Mouse (Mus musculus): ENCODE data around the gene Tanc2.

The Tanc2 gene

DNA sequence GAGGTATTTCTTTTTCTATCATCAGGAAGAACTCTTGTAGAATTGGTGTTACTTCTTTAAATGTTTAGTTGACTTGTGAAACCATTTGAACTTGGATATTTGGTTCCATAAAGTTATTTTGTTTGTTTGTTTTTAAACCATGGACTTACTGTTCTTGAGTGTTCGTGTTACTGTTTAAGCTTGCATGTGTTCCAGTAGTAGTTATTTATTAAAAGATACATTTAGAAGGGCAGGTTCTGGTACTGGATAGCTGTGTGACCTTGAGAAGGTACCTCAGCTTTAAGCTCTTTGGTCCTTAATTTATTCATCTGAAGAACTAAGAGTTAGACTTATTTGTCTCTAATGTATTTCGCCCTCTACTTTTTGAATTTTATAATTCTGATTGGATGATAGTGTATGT lies 64.8 kb downstream of the Tanc2 start:
- no peak for DNase-seq

DNA sequence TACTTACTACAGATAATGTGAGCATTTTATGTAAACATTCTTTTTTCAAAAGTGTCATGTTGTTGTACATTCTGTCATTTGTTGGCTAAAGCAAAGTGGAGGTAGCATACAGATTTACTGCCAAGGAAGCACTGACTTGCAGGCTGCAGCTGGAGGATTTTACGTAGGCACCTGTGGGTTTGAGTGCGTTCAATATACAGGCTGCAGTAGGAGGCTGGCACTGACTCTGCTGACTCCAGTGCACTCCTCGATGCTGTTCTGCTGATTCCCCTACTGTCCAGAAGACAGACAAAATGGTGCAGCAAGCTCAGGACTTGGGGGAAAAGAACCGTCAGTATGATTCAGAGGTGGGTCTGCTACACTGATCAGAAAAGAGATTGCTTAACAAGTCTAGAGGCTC lies 65.5 kb downstream of the Tanc2 start:
- DNase-seq: peak; percentile 14

DNA sequence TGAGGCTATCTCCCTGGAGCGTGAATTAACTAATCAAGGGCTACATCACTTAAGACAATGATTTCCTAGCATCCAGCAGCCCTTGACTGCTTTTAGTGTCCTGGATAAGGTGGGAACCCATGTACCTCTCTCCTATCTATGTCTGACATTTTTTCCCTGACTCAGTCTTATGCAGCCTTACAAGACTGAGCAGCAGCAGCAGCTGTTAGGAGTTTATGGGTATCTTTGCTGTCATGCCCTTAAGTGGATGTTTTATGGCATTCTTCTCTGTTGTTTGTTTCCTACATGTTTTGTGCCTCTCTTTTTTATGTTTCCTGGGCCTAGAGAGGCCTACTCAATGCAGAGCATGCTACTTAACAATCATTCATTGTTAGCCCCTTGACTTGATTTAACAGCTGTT lies 78.1 kb downstream of the Tanc2 start:
- DNase-seq: no peak

DNA sequence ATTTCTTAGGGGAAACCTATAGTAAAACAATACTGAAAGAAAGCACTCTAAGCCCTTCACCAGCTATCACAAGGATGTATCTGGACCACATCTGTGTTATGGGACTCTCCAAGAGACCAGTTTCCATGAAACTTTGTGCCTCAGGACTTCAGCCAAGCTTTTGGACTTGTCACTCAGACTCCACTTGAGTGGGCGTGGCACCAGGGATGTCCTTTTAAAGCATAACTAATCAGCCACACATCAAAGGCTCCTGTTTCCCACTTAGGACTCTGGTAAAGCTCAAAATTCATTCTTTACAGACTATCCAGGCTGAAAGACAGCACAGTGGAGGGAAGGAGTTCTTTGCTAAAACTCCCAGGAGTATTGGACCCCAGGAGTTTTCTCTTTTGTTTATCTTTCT lies 89.2 kb downstream of the Tanc2 start:
- no peak for DNase-seq

DNA sequence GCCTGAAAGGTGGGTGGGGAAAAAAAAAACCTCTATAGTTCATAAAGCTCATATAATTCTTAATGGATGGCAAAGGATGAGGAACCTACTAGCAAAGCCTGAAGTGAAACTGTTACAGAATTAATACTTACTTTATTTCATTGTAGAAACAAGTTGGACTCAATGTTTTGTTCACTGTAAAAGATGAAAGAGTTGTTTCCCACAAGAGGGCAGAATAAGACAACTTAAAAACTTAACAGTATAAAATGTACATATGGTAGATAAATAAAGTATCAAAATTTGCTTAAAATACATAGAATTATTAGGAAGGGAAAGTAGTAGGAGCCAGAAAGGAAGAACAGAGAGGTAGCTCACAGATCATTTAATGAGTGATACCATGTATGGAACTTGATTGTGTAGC lies 95.0 kb downstream of the Tanc2 start:
- DNase-seq: no peak

DNA sequence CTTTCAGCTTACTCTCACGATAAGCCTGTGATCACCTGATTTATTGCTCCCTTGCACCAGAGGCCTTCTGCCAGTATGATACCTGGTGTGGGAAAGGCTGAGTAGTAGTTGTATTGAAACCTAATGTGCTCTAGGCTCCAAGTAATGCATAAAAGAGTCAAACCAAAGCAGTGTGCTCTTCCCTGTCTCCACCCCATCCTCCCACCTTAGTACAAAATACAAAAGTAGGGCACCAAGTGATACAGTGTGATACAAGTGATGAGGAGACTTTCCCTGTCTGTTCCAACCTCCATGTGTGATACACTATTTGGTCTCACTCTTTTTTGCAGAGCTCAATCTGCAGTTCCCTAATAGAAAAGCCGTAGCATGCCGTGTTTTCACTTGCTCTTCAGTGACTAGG lies 110.7 kb downstream of the Tanc2 start:
- no peak for DNase-seq

DNA sequence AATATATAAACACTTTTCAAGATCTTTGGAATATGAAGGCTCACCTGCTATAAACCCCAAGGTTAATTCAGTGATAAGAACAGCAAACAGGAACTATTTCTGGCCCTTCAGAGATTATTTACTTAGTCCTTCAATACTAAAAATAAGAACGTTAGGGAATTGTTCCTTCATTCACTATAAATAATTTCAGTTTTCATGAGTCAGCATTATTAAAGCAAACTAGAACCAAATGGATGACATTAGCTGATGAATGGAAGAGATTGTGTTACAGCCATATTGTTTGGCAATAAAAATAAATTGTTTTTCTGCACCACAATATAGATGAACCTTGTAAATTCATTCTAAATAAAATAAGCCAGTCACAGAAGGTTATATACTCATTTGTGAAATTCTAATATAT lies 129.9 kb downstream of the Tanc2 start:
- DNase-seq: no peak

DNA sequence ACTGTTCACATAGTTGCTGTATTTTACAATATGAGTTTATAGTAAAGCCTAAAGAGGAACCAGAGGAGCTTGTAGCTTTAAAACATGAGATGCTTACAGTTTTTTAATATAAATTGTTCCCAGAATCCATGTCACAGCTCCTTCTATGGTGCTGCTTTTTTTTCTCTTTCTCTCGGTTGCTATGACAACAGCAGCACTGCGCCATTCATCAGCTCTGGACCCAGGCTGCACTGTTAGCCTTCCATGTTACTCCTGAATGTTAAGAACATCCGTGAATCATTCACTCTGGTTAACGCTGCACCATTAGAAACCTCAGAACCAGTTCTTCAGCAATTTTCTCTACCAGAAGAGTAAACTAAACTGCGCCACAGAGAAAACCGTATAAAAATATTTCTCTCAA lies 141.8 kb downstream of the Tanc2 start:
- DNase-seq: peak; percentile 50

DNA sequence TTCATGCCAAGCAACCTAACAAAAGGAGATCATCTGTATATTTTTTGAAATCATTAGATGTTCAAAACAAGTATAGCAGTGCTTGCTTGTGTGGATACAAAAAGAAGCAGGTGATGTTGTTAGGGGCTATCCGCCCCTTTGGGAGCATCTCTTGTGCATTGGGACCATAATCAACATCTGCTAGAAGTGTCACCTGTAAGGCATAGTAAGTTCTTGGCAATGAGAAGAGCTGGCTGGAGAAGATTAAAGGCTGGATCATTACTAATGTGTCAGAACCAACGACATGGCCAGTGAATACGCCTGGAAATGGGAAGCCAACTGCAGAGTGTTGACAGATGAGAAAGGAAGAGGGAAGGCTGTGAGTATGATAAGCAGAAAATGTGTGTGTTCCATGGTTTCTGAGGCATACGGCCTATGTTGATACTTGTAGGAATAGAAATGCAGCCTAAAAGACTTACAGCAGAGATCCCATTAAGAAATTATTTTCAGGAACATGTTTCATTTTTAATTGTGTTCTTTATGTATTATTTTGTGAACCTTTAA lies 142.3 kb downstream of the Tanc2 start:
- peak; percentile 2 for DNase-seq

DNA sequence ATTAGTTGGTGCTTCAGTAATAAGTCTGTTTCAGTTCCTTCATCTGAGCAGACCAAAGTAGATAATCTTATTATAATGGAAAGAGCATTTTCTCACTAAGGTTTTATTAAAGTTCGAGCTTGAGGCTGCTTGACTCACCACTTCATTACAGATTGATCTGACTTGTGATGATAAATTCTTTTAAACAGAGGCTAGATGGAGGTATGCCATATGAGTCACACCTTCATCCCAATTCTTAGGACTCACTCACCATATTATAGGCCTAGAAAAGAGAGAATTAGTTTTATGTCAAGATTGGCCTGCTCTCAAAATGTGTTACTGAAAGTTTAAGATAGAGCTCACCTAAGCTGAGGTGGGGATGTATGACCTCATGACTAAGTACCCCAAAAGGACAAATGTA lies 153.4 kb downstream of the Tanc2 start:
- DNase-seq: no peak

DNA sequence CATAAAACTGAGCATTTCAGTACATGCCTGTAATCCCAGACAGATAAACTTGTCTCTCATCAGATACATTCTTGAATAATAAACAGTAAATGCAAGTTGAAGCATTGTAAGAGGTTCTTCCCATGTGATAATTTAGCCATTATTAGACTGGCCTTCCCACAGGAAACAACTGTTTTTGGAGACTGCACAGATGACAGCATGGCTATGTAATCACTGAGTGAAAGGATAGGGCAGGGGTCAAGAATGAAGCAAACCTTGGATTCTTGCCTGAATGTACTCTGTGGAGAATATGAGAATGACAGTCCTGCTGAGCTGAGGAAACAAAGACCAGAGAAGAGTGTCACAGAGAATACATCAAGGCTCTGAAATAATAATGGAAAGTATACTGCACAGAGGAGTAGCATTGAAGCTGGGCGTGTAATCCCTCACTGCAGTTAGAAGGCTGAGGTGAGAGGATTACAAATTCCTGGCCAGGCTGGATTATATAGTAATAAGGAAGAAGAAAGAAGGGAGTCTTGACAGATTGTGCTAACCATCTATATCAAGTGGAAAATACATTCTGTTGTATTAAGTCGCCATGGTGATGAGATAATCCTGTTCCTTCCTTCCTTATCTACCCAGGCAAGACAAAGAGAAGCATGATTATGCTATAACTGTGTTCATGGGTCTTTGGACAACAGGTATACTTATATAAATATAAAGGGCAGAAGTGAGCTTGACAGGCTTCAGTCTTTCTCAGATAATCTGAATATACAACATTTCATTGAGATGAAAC lies 159.7 kb downstream of the Tanc2 start:
- DNase-seq: no peak

DNA sequence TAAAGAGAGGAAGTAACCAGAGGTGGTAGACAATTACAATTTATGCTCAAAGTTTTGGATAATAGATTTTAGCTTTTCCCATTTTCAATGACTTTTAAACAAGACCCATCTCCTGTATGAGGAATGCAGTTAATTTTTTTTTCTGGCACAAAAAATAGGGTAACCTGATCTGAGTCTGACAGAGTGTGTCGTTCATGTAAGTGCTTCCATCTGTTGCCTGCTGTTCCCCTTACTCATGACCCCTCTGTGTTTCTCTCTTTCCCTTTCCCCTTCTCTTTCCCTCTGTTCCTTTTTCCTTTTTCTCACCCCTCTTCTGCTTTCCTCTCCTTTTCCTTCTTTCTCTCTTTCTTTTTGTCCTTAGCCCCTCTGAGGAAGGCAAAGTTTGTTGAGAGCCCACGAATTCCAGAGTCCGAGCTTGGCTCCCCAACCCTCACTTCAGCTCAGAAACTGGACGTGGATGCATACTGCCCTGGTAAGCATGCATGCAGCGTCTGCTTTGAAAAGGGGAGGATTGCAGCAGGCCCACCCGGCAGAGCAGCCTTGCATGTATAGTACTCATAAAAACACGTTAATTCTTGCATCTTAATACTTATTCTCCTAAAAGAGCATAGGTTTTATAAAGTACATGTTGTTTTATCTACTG lies 168.9 kb downstream of the Tanc2 start:
- no peak for DNase-seq

DNA sequence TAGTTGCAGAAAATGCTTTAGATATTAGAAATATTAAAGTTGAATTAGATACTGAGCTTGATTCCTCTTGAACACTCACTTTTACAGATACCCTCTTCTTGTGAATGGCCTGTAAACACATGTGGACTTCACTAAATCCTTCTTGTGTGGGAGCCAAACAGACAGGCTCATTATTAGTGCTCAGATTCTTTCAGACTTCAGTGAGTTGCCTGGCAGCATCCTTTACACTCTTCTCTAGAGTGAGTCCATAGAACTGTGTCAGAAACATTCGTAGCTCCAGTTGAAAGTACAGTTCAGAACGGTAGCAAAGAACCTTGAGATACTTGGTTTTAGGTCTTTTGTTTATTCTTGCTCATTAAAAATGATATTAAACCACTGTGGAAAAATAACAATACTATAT lies 169.6 kb downstream of the Tanc2 start:
- no peak for DNase-seq

DNA sequence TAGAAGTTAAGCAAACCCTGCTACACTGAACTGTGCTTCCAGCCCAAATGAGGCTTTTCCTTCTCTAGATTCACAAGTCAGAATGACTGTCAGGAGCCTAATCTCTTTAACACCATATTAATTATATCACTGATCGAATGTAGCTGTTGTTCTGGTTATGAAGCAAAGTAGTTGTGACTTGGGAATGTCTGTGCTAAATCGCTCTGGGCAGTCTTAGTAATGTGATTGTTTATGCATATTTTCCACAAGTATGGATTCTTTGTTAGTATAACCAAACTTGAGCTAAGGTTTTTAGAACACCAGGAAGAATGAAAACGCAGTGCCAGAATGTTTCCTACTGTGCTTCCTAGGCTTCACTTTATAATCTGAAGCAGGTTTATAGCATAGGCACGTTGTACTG lies 170.6 kb downstream of the Tanc2 start:
- peak; percentile 21 for DNase-seq

DNA sequence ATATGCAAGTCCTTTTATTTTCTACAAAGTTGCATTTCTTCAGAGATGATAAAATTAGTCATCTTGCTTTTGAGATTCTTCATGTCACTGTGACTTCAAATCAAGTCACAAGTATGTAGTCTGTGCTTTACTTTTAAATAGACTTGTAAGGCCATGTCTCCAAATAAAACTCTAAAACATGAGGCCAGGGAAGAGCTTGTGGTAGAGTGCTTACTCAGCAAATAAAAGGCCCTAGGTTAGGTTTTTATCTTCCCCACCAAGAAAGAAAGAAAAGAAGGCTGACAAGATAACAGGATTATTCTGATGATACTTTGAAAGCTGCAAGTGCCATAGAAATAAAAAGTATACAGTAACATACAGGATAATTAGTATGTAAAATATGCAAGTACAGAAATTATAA lies 188.0 kb downstream of the Tanc2 start:
- DNase-seq: no peak

DNA sequence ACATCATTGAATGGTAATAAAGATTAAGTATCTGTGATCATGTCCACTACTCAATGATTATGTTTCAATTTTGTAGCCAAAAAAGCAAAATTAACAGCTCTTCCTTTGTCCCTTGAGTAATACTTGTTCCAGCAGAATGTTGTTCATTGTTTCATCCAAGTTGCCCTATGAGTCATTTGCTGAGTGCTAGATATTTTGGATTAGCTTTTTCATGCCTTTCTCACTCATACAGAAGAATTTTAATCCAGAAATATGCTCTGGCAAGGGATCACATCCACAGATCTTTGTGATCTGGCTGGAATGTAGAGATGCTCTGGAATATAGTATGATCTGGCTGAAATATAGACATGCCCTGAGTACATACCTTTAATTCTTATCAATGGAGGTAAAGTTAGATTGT lies 202.7 kb downstream of the Tanc2 start:
- no peak for DNase-seq

DNA sequence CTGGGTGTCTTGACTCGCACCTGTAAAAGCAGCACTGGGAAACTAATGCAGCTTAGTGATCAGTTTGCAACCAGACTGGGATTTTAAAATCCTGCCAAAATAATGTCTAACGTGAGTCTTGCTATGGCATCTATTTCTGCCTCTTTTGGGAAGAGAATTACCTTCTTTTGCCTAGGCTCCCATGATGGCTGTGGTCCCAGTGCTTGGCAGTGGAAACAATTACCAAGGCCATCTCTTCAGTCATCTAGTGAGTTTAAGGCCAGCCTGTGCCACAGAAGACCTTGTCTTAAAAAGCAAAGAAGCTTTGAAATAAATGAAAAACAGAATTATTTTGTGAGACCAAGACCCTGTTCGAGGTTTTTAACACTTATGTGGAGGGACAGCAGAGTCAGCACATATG lies 213.9 kb downstream of the Tanc2 start:
- no peak for DNase-seq

DNA sequence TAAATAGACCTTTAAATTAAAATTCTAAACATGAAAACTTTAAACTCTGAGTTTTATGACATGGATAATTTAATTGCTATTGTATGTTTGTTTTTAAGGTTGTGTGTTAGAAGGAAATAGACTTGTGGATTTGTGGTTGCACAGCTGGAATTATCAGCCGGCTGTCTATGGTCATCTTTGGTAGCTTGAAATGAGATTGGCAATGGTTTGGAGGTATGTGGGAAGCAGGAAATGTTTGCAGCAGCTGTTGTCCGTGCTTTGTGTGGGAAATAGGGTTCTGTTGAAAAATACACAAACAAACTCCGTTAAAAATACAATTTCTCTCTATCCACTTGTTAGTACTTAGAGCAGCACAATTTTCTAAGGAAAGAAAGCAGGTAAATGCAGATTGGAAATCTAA lies 215.0 kb downstream of the Tanc2 start:
- no peak for DNase-seq

DNA sequence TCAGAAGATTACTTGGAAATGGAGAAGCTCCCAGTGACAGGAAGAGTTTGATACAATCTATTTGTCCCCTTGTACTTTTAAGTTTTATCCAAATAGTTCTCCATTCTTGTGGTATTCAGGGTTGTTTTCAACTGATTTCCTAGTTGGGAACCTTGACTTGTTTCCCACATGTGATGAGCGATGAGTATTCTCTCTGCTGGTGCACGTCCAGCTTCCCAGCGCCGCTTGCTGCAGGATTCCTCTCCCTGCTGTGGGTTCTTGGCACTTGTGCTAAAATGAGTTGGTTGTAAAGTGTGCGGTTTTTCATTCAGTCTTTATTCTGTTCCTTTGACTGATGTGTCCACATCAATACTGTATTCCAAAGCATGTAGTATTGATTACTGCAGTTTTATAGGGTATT lies 217.3 kb downstream of the Tanc2 start:
- DNase-seq: no peak

DNA sequence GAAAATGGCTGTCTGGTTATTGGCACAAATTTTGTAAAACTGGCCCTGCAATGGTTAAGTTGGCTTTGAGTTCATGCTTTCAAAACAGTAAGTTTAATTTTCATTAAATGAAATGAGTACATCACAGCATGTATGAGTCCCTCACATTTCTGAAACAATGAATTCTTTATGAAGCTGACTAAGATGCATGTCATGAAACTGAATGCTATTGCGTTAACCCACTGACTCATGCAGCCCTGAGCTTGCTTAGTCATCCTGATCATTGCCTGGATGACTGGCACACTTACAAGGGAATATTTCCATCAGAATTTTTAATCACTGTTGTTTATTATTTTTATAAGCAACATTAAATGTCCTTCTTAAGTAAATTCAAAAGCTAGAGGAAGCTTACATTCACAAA lies 233.5 kb downstream of the Tanc2 start:
- peak; percentile 3 for DNase-seq

DNA sequence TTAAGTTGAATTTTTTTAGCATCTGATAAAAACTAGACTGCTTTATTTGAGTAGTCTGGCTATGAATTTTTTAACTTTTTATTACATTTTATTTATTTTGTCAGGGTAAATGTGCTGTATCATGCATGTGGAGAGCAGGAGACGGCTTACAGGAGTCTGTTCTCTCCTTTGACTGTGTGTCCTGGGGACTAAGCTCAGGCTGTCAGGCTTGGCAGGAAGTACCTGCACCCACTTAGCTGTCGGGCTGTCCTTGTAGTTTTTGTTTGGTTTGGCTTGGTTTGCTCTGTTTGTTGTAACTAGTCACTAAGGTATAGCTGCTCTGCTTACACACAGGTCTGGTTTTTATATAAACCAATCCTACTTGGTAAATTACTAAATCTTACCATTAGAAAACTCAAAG lies 234.0 kb downstream of the Tanc2 start:
- DNase-seq: no peak

DNA sequence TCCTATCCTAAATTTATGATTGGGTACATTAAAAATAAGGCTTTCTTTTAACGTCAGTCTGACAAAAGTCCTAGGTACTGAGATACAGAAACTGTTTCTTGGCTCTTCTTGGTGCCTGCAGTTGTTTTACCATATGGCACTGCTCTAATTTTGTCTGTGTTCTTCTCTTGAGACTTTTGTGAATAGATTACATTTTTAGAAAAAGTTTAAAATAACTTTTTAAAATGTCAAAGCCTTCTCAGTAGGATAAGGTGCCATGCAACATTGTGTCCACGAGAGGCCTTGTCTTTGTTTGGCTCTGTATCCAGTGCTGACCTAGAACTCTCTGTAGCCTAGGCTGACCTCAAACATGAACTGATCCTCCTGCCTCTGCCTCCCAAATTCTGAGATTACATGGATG lies 238.4 kb downstream of the Tanc2 start:
- DNase-seq: no peak

DNA sequence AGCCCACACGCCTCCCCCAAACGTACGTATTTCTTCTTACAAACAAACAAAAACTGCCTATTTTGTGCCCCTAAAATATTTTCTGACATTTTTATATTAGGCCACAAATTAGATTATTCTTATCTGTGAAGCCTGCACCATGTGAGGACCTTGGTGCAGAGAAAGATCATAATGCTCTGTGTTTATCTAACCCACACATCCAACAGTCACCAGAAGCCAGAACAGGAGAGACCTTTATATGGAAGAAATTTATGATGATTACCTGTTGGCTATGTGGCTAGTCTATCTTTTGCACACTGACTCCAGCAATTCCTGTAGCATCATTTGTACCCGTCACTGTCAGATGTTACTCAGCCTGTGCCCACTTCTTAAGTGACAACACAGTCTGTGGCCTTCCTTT lies 245.4 kb downstream of the Tanc2 start:
- DNase-seq: no peak

DNA sequence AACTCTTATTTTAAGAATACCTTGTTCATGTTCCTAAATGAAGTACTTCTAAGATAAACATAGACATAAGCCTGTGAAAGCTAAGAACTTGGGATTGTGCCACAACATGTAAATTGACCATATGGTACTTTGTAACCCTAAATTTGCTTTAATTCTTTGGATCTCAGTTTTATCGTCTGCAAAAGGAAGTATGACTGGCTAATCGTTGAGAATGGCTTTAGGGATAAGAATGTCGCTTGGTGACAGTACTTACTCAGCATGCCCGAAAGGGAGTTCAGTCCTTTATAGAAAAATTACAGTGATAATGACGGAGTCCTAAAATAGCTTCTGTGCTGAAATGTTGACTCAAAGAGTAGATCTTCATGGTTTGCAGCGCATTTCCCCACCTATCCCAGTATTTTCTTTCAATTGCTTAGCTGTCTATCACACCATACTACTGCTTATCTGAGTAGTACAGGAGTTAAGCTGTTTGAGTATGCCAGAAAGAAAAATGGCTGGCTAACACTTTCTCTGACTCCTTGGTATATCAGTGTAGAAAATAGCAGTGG lies 246.6 kb downstream of the Tanc2 start:
- DNase-seq: no peak

All from retina, postnatal 1 day (tissue).